Mouse (Mus musculus): ENCODE measurements around the gene Csmd2. TPM values are rescaled to one million over a fixed set of nuclear protein-coding genes. Genes with fewer than 3 reads are reported as not detected.

Gene Csmd2
- polyA plus RNA-seq, 1 experiment = 289 TPM

DNA sequence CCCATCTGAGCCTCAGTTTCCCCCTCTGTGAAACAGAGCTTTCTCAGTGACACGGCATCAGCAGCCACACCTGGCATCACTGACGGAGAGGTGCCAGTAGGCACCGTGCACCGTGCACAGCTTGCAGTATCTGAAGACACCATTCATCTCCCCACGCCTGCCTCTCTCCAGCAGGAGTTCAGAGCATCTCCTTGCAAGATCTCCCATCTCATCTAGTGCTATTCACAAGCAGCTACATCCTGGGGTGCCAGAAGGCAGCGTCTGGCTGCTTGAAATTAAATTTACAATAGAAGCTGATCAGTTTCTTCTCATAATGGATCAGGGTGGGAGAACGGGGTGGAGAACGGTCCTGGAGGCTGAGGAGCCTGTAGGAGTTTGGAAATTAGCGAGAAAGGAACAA is 79.5 kb downstream of the Csmd2 start:
- Histone ChIP-seq H3K4me1 (ENCODE audit: control insufficient read depth, insufficient read depth, low read length) (no peaks in the 10 kb centered on the region), H3K4me3 (replicated peaks; ENCODE audit: control insufficient read depth, low read depth, low read length) (no peak overlapping the region), H3K27ac (ENCODE audit: control insufficient read depth, insufficient read depth, low read depth, low read length, poor library complexity) (no peak overlapping the region)
- TF ChIP-seq CTCF (IDR thresholded peaks at IDR 0.05; ENCODE audit: control insufficient read depth, insufficient read depth, low read length) (no peak), POLR2A (IDR thresholded peaks at IDR 0.05; ENCODE audit: borderline replicate concordance, control insufficient read depth, low read depth, low read length) (no peak)
- 77% methylated on average over 9 of the region's 9 CpGs for WGBS

DNA sequence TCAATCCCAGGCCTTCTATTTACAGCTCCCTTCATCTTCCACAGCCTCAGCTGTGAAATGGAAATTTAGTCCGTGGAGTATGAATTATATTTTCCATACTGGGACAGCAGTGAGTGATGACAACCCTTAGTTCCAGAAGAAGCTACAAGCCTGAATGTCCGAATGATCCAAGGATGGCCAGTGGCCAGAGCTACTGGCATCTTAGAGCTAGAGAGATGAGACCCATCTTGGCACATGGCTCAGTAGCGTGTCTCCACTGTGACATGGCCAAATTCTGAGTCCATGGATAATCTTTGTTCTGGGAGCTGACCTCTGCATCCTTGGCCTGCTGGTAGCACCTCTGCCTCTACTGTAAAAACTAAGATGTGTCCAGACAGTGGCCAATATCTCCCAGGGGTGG is 96.8 kb downstream of the Csmd2 start:
- Histone ChIP-seq H3K4me3 (replicated peaks; ENCODE audit: control insufficient read depth, low read depth, low read length) (no peak overlapping the region), H3K27ac (ENCODE audit: control insufficient read depth, insufficient read depth, low read depth, low read length, poor library complexity) (no peak overlapping the region), H3K4me1 (ENCODE audit: control insufficient read depth, insufficient read depth, low read length) (no peaks in the 10 kb centered on the region)
- WGBS = 65% methylated on average over 3 of the region's 3 CpGs
- TF ChIP-seq POLR2A (IDR thresholded peaks at IDR 0.05; ENCODE audit: borderline replicate concordance, control insufficient read depth, low read depth, low read length) (no peak), CTCF (IDR thresholded peaks at IDR 0.05; ENCODE audit: control insufficient read depth, insufficient read depth, low read length) (no peak)

GRCm38 (mm10) chr4:128085096-128085495 is 97.4 kb downstream of the Csmd2 start:
- H3K4me3 ChIP-seq (replicated peaks; ENCODE audit: control insufficient read depth, low read depth, low read length) = no peak overlapping the region
- TF ChIP-seq CTCF (IDR thresholded peaks at IDR 0.05; ENCODE audit: control insufficient read depth, insufficient read depth, low read length) (no peak), POLR2A (IDR thresholded peaks at IDR 0.05; ENCODE audit: borderline replicate concordance, control insufficient read depth, low read depth, low read length) (no peak)
- H3K27ac ChIP-seq (ENCODE audit: control insufficient read depth, insufficient read depth, low read depth, low read length, poor library complexity) = no peak overlapping the region
- no peaks in the 10 kb centered on the region for H3K4me1 ChIP-seq (ENCODE audit: control insufficient read depth, insufficient read depth, low read length)
- 57% methylated on average over 8 of the region's 8 CpGs for WGBS

- TF ChIP-seq CTCF (IDR thresholded peaks at IDR 0.05; ENCODE audit: control insufficient read depth, insufficient read depth, low read length) (no peak), POLR2A (IDR thresholded peaks at IDR 0.05; ENCODE audit: borderline replicate concordance, control insufficient read depth, low read depth, low read length) (no peak)
These were observed 99.5 kb downstream of the Csmd2 start for GRCm38 (mm10) chr4:128087147-128087606.

DNA sequence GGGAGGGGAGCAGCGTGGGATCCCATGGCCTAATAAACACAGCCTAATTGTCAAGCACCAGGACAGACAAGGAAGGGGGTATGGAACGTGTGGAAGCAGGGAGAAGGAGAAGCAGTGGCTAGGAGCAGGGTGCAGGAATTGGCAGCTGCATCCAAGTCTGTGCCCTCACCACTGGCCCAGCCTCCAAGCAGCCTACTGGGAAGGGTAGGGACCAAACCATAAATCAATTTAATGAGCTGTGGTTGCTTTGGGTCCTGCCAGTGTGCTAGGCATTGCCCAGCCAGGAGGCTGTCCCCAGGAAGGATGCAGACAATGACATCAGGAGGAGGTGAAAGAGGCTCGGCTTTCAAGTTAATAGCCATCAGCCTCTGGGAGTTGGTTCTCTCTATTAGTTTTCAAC is 100.0 kb downstream of the Csmd2 start:
- H3K4me1 ChIP-seq (ENCODE audit: control insufficient read depth, insufficient read depth, low read length) = no peaks in the 10 kb centered on the region
- H3K4me3 ChIP-seq (replicated peaks; ENCODE audit: control insufficient read depth, low read depth, low read length) = no peak overlapping the region
- 49% methylated on average over 3 of the region's 3 CpGs for WGBS
- TF ChIP-seq POLR2A (IDR thresholded peaks at IDR 0.05; ENCODE audit: borderline replicate concordance, control insufficient read depth, low read depth, low read length) = no peak
- TF ChIP-seq CTCF (IDR thresholded peaks at IDR 0.05; ENCODE audit: control insufficient read depth, insufficient read depth, low read length) = no peak
- H3K27ac ChIP-seq (ENCODE audit: control insufficient read depth, insufficient read depth, low read depth, low read length, poor library complexity) = no peak overlapping the region

More at GRCm38 (mm10) chr4:128087147-128087606, 99.5 kb downstream of the Csmd2 start:
- H3K27ac ChIP-seq (ENCODE audit: control insufficient read depth, insufficient read depth, low read depth, low read length, poor library complexity) = no peak overlapping the region
- 62% methylated on average over 5 of the region's 5 CpGs for WGBS
- no peaks in the 10 kb centered on the region for H3K4me1 ChIP-seq (ENCODE audit: control insufficient read depth, insufficient read depth, low read length)
- no peak overlapping the region for H3K4me3 ChIP-seq (replicated peaks; ENCODE audit: control insufficient read depth, low read depth, low read length)

DNA sequence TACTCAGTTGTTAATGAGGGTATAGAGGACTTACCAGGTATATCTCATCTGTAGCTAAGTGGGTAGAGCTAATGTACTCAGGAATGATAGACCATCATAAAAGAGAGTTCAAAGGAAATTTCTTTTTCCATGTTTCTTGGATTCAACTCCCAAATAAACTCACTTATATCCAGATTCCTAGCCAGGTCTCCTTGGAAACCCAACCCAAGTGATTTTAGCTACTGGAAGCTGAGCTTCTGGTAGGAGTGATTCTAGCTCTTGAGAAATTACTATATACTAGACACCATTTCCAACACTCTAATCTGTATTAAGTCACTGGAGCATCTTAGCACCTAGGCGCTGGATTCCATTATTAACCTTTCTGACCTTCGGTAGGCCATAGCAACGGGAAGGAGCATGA is 100.6 kb downstream of the Csmd2 start:
- H3K27ac ChIP-seq (ENCODE audit: control insufficient read depth, insufficient read depth, low read depth, low read length, poor library complexity) = no peak overlapping the region
- 83% methylated on average over 3 of the region's 3 CpGs for WGBS
- TF ChIP-seq CTCF (IDR thresholded peaks at IDR 0.05; ENCODE audit: control insufficient read depth, insufficient read depth, low read length) (no peak), POLR2A (IDR thresholded peaks at IDR 0.05; ENCODE audit: borderline replicate concordance, control insufficient read depth, low read depth, low read length) (no peak)
- no peak overlapping the region for H3K4me3 ChIP-seq (replicated peaks; ENCODE audit: control insufficient read depth, low read depth, low read length)
- no peaks in the 10 kb centered on the region for H3K4me1 ChIP-seq (ENCODE audit: control insufficient read depth, insufficient read depth, low read length)

- Histone ChIP-seq H3K4me3 (replicated peaks; ENCODE audit: control insufficient read depth, low read depth, low read length) (no peak overlapping the region), H3K27ac (ENCODE audit: control insufficient read depth, insufficient read depth, low read depth, low read length, poor library complexity) (no peak overlapping the region), H3K4me1 (ENCODE audit: control insufficient read depth, insufficient read depth, low read length) (no peaks in the 10 kb centered on the region)
- 71% methylated on average over 3 of the region's 3 CpGs for WGBS
- TF ChIP-seq POLR2A (IDR thresholded peaks at IDR 0.05; ENCODE audit: borderline replicate concordance, control insufficient read depth, low read depth, low read length) (no peak), CTCF (IDR thresholded peaks at IDR 0.05; ENCODE audit: control insufficient read depth, insufficient read depth, low read length) (no peak)
These were observed 104.3 kb downstream of the Csmd2 start for GRCm38 (mm10) chr4:128091938-128092337.

GRCm38 (mm10) chr4:128099515-128099914 is 111.9 kb downstream of the Csmd2 start:
- no peak overlapping the region for H3K4me3 ChIP-seq (replicated peaks; ENCODE audit: control insufficient read depth, low read depth, low read length)
- 88% methylated on average over 5 of the region's 5 CpGs for WGBS
- no peak for TF ChIP-seq POLR2A (IDR thresholded peaks at IDR 0.05; ENCODE audit: borderline replicate concordance, control insufficient read depth, low read depth, low read length)
- no peak for TF ChIP-seq CTCF (IDR thresholded peaks at IDR 0.05; ENCODE audit: control insufficient read depth, insufficient read depth, low read length)
- H3K4me1 ChIP-seq (ENCODE audit: control insufficient read depth, insufficient read depth, low read length) = no peaks in the 10 kb centered on the region
- no peak overlapping the region for H3K27ac ChIP-seq (ENCODE audit: control insufficient read depth, insufficient read depth, low read depth, low read length, poor library complexity)

GRCm38 (mm10) chr4:128100541-128100940 is 112.9 kb downstream of the Csmd2 start:
- TF ChIP-seq CTCF (IDR thresholded peaks at IDR 0.05; ENCODE audit: control insufficient read depth, insufficient read depth, low read length) (no peak), POLR2A (IDR thresholded peaks at IDR 0.05; ENCODE audit: borderline replicate concordance, control insufficient read depth, low read depth, low read length) (no peak)

More at GRCm38 (mm10) chr4:128100541-128100940, 112.9 kb downstream of the Csmd2 start:
- 89% methylated on average over 5 of the region's 5 CpGs for WGBS
- no peaks in the 10 kb centered on the region for H3K4me1 ChIP-seq (ENCODE audit: control insufficient read depth, insufficient read depth, low read length)
- no peak overlapping the region for H3K27ac ChIP-seq (ENCODE audit: control insufficient read depth, insufficient read depth, low read depth, low read length, poor library complexity)
- no peak overlapping the region for H3K4me3 ChIP-seq (replicated peaks; ENCODE audit: control insufficient read depth, low read depth, low read length)
